Mouse (Mus musculus): ENCODE results near the gene Sgsm1.

- TF ChIP-seq GATA1 (IDR thresholded peaks at IDR 0.05; ENCODE audit: borderline replicate concordance, low read length) (no peak), FLI1 (IDR thresholded peaks at IDR 0.05; ENCODE audit: low read length) (no peak)
Observed at GRCm38 (mm10) chr5:113219876-113220275, 90.7 kb downstream of the Sgsm1 start.

Data from megakaryocyte, embryonic 14.5 days (primary cell).